Mouse (Mus musculus): ENCODE data around the gene 4933430I17Rik.

DNA sequence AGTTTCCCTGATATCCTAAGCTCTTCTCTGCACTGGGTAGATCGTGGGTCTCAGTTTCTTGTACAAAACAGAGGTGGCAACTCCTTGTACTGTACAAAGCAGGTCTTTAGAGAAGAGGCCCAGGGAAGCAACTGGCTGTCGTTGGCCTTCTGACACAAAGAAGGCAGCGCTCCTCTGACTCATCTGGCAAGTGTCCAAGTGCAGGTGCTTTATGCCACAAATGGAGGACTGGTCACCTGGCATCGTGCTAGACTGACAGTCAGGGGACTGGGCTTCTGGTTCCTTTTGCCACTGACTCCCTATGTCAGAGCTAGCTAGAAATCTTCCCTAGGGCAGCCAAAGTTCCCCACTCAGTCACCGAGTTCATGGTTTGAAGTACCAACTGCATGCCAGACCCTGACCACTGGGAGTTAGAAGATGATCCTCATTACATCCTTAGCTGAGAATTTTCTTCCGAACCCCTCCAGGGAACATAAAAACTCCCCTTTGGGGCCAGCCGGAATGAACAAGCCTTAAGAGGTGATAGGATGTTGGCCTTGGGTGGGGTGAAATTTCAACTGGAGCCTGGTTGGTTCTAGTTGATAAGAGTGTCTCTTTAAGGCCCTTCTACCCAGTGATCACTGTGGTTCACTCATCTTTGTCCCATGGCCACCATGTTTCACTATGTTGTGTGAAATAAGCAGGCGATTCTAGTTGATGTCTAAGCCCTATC lies 39.6 kb upstream of the 4933430I17Rik start:
- TF ChIP-seq CTCF (IDR thresholded peaks at IDR 0.05; ENCODE audit: low read depth, low read length) (no peak), POLR2AphosphoS5 (IDR thresholded peaks at IDR 0.05; ENCODE audit: insufficient replicate concordance, low read depth, low read length) (no peak), GATA1 (IDR thresholded peaks at IDR 0.05; ENCODE audit: borderline replicate concordance, low read length) (no peak)
